Mouse (Mus musculus) thymus, adult 2 months (tissue): ENCODE results near the gene Cdh16. TPM values are rescaled to one million over a fixed set of nuclear protein-coding genes. Genes with fewer than 3 reads are reported as not detected.

Experiments
- DNase-seq: peaks from one replicate; pipeline ENCODE4 v3.0.0; 2021
- H3K27ac ChIP-seq: fragments of 200-500 bp; 2 replicates; pipeline ENCODE4 v1.5.1; 2012; ENCODE audit warnings: low read length, control low read depth; ENCODE audit not compliant: control insufficient read depth, insufficient read depth
- H3K27me3 ChIP-seq: fragments of 200-500 bp; 2 replicates; pipeline ENCODE4 v1.6.1; 2012; ENCODE audit warnings: mild to moderate bottlenecking, low read length, moderate library complexity, mixed read lengths; ENCODE audit not compliant: control insufficient read depth, insufficient read depth
- H3K36me3 ChIP-seq: fragments of 200-500 bp; 2 replicates; pipeline ENCODE4 v1.6.1; 2012; ENCODE audit warnings: mild to moderate bottlenecking, low read length, moderate library complexity; ENCODE audit not compliant: control insufficient read depth, insufficient read depth
- H3K4me1 ChIP-seq: fragments of 200-500 bp; replicated peaks from 2 replicates; pipeline ENCODE4 v1.6.1; 2012; ENCODE audit warnings: low read length; ENCODE audit not compliant: control insufficient read depth, insufficient read depth
- H3K4me3 ChIP-seq: fragments of 200-500 bp; 2 replicates; pipeline ENCODE4 v1.5.1; 2012; ENCODE audit warnings: mild to moderate bottlenecking, low read length, control low read depth, moderate library complexity; ENCODE audit not compliant: control insufficient read depth, insufficient read depth
- CTCF ChIP-seq: fragments of 200-500 bp; IDR thresholded peaks from 2 replicates; pipeline ENCODE4 v1.5.1; 2012; ENCODE audit warnings: mild to moderate bottlenecking, control low read depth, low read length, moderate library complexity, borderline replicate concordance; ENCODE audit not compliant: control insufficient read depth, poor library complexity, insufficient read depth; ENCODE audit errors: extremely low read depth
- POLR2A ChIP-seq: fragments of 200-500 bp; IDR thresholded peaks from 2 replicates; pipeline ENCODE4 v1.6.1; 2012; ENCODE audit warnings: mild to moderate bottlenecking, low read length, control low read depth, moderate library complexity; ENCODE audit not compliant: control insufficient read depth, poor library complexity, insufficient read depth; ENCODE audit errors: extremely low read depth
- WGBS: fragments of 180-500 bp; shearing (Covaris S2); methylation state at CpG from one replicate; pipeline ENCODE4 v1.1.7; 2018; 5-methylcytosine and 5-hydroxymethylcytosine counted together
- polyA plus RNA-seq: library from polyadenylated mRNA; depleted of rRNA; stranded (reverse); fragments of >200 nt; gene quantifications from 2 replicates; pipeline ENCODE4 v1.2.3, GENCODE M21; 2012

Gene Cdh16
- polyA plus RNA-seq, 1 experiment: 1.5 TPM

DNA sequence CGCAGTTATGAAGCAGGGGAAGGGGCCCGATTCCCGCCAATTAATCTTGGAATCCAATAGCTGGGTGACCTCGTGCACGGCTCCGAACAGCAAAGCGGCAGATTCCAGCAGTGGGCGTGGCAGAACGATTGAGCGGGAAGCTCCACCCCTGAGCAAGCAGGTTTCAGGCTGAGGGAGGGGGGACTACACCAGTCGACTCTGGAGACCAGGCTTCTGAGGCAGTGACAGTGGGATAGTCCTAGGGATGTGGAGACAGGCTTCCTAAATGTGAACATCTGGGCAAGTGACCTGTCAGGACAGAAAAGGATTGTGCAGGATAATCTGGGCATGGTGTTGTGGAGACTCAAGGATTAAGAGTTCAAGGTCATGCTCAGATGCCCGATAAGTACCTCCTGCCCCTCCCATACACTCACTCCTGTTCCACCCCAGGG lies 22.2 kb downstream of the Cdh16 start:
- H3K36me3 ChIP-seq: no peaks in the 10 kb centered on the region
- WGBS: 5% methylated on average over 12 of the region's 12 CpGs
- H3K27me3 ChIP-seq: no peaks in the 10 kb centered on the region; the same call in 1 of the 2 replicates
- no peak for TF ChIP-seq POLR2A
- TF ChIP-seq CTCF: no peak
- no peak for DNase-seq
- no peak overlapping the region for H3K27ac ChIP-seq
- 0 out of 2 replicates have a peak, but pooled peaks cover 3% of the 10 kb centered on the region for H3K4me1 ChIP-seq
- no peak overlapping the region for H3K4me3 ChIP-seq

DNA sequence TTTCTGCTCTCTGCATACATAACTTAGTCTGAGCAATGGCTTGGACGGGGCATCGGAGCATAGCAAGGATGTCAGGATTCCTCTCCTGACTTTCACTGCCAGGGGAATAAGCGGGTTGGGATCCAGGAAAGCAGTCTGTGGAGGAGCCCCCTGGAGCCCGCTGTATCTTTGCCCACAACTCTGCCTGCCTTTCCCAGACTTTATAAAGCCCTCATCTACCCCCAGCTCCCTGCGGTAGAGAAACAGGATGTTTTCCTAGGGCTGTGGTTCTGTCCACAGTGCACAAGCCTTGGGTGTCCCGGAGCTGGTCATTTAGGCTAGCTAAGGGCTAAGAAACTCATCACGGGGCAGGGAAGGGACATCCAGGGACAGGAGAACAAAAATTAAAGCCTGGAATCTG lies 22.8 kb downstream of the Cdh16 start:
- 63% methylated on average over 7 of the region's 7 CpGs for whole genome bisulfite sequencing
- TF ChIP-seq CTCF: no peak
- no peak for TF ChIP-seq POLR2A
- no peak for DNase-seq
- H3K4me3 ChIP-seq: no peak overlapping the region
- H3K4me1 ChIP-seq: peaks cover 4% of the 10 kb centered on the region; the same call in 1 of the 2 replicates
- H3K27me3 ChIP-seq: no peaks in the 10 kb centered on the region; the same call in 1 of the 2 replicates
- H3K27ac ChIP-seq: no peak overlapping the region
- no peaks in the 10 kb centered on the region for H3K36me3 ChIP-seq

DNA sequence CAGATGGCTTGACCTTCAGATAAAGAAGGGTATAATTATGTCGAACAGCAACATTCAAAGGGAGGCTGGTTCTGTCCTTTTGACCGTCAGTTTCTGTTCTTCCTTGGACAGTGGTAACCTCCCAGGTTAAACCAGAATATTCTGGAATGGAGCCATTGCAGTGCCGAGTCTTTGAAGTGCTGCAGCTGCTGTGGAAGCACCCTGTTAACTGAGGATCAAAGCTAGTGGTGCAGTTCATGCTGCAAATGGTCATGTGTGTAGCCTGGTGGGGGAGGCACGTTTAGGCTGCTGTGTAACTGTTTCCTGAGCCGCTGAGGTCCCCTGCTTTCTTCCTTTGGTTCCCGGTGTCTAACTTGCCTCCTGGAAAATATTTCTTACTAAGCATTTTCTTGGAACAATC lies 25.7 kb downstream of the Cdh16 start:
- no peak for DNase-seq
- 43% methylated on average over 6 of the region's 6 CpGs for WGBS
- peaks cover 10% of the 10 kb centered on the region; the same call in 1 of the 2 replicates for H3K4me1 ChIP-seq
- H3K4me3 ChIP-seq: no peak overlapping the region
- H3K27me3 ChIP-seq: no peaks in the 10 kb centered on the region; the same call in 1 of the 2 replicates
- TF ChIP-seq CTCF (no peak), POLR2A (no peak)
- peaks cover 12% of the 10 kb centered on the region for H3K36me3 ChIP-seq
- H3K27ac ChIP-seq: no peak overlapping the region

DNA sequence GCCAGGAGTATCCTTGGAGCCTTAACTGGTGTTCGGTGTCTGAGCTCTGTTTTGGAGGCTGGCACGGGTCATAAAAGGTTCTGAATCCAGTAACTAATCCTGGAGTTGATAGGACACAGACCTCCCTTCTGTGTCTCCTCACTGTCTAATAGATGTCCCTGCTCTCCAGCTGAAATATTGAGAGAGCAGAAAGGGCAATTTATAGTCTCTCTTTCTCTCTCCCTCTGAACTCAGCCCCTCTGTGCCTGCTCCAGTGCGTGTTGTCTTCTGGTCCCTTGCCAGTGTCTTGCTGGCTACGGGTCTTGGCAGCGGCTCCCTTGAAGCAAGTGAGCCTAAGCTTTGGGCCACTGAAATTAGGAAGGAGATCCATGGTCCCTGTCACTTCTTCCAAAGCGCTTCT lies 26.5 kb downstream of the Cdh16 start:
- Histone ChIP-seq H3K36me3 (peaks cover 12% of the 10 kb centered on the region), H3K4me1 (peaks cover 10% of the 10 kb centered on the region; the same call in 1 of the 2 replicates), H3K27ac (no peak overlapping the region), H3K27me3 (no peaks in the 10 kb centered on the region; the same call in 1 of the 2 replicates), H3K4me3 (no peak overlapping the region)
- no peak for TF ChIP-seq POLR2A
- TF ChIP-seq CTCF: no peak
- no peak for DNase-seq
- WGBS: 95% methylated on average over 6 of the region's 6 CpGs

DNA sequence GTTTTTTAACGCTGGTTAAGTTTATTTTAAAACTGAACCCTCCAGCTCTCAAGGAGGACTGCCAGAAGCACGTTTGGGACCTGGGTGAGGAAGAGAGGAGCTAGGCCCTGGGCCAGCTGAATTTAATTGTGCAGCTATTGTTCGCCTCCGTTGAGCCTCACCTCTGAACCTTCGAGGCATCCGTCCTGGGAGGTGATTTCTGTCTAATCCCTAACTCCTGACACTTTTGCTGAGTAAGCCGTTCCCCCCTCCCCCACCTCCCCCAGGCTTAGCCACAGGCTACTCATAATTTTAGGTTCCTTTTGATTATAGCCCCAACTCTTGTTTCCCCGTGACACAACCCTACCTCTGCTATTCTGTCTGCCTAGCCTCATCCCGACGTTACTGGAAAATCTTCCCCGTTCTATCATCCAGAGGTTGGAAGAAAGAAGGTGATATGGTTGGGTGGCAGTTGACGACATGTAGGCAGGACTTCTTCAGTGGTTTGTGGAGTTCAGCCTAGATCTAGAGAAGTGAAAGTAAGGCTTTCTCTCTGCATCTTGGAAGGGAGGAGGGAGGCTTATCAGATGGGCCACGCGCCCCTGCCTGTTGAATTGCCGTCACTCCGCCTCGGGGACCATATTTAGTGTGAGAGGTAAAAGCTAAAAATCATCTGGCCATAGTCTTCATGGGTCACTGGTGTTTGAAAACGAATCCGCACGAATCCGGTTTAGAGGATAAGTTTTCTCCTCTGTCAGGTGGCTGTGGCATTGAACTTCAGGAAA lies 28.2 kb downstream of the Cdh16 start:
- WGBS: 52% methylated on average over 21 of the region's 21 CpGs
- Histone ChIP-seq H3K27me3 (no peaks in the 10 kb centered on the region), H3K36me3 (peaks cover 12% of the 10 kb centered on the region), H3K4me1 (peaks cover 17% of the 10 kb centered on the region), H3K27ac (no peak overlapping the region), H3K4me3 (no peak overlapping the region)
- TF ChIP-seq POLR2A (no peak), CTCF (no peak)
- DNase-seq: no peak

DNA sequence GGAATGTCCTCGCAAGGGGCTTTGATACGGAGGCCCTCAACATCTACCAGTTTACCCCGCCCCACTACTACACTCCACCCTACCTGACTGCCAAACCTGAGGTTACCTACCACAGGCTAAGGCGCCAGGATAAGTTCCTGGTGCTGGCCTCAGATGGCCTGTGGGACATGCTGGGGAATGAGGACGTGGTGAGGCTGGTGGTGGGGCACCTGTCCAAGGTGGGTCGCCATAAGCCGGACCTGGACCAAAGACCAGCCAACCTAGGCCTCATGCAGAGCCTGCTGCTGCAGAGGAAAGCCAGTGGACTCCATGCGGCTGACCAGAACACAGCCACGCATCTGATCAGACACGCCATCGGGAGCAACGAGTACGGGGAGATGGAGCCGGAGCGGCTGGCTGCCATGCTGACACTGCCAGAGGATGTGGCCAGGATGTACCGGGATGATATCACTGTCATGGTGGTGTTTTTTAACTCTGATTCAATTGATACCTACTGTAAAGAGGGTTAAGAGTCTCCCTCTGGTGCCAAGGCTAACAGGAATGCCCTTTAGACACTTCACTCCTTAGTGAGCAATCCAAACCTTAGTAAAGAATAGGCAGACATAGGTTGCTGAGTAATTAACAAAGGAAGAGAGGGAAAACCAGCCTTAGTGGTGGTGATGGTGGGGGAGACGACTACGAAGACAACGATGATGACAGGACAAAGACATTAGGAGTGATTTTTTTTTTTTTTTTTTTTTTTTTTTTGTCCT lies 29.4 kb downstream of the Cdh16 start:
- TF ChIP-seq CTCF (no peak), POLR2A (no peak)
- peaks cover 20% of the 10 kb centered on the region for H3K4me1 ChIP-seq
- no peak for DNase-seq
- WGBS: 97% methylated on average over 19 of the region's 19 CpGs
- H3K4me3 ChIP-seq: no peak overlapping the region
- no peaks in the 10 kb centered on the region for H3K27me3 ChIP-seq
- H3K36me3 ChIP-seq: peaks cover 12% of the 10 kb centered on the region
- H3K27ac ChIP-seq: no peak overlapping the region
